Mouse (Mus musculus): ENCODE results near the gene Sall2.
"Not testable (repeated sequence)": the region's sequence is repeated elsewhere in the genome, so short reads cannot be mapped to it uniquely, and the experiment has no call there.

Sall2 gene

GRCm38 (mm10) chr14:52327910-52328812 is at the start of gene Sall2:
TSS of gene Sall2 (minus strand) at chr14:52328762.
- DNase-seq (ENCODE audit: low spot score): peak; percentile 69

DNA sequence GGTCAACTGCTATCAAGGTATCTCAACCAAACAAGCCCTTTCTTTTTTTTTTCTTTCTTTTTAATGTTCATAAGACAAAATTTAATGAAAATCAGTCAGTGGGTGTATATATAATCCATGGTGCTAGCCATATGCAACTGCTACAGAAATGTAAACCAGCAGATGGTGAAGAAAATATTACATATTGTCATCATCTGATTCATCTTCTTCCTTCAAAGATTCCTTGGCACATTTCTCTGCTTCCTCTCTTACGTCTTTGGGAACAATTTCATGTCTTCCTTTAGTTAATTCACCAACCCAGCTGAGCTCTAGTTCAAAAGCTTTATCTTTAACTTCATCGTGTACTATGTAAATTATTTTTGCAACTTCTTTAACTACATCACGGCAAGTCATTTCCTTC is 40.2 kb upstream of the Sall2 start:
- no peak for DNase-seq (ENCODE audit: low spot score)

- DNase-seq (ENCODE audit: low spot score): no peak
Observed at GRCm38 (mm10) chr14:52356308-52356707, 27.7 kb upstream of the Sall2 start, which contains the start of gene Olfr1513. TSS of gene Olfr1513 (minus strand) at chr14:52356408.

DNA sequence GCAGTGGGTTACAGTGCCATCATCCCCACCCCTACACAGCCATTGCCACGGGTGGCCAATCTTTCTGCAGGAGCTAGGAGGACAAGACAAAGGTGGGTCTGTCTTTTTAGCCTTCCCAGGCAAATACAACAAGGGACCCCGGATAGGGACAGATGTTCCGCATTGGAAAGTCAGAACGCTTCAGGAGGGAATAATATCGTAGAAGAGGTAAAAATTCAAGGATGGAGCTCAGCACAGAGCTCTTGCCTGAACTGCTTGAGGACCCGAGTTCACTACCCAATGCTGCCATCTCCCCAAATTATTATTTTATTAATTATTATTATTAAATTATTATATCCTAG is 10.9 kb upstream of the Sall2 start:
- no peak for DNase-seq (ENCODE audit: low spot score)

GRCm38 (mm10) chr14:52338751-52339511 is 10.4 kb upstream of the Sall2 start:
- DNase-seq (ENCODE audit: low spot score): peak; percentile 89

GRCm38 (mm10) chr14:52332171-52332570 is 3.6 kb upstream of the Sall2 start:
- DNase-seq (ENCODE audit: low spot score): no peak

GRCm38 (mm10) chr14:52331069-52331750 is 2.6 kb upstream of the Sall2 start:
- DNase-seq (ENCODE audit: low spot score): peak; percentile 72

DNA sequence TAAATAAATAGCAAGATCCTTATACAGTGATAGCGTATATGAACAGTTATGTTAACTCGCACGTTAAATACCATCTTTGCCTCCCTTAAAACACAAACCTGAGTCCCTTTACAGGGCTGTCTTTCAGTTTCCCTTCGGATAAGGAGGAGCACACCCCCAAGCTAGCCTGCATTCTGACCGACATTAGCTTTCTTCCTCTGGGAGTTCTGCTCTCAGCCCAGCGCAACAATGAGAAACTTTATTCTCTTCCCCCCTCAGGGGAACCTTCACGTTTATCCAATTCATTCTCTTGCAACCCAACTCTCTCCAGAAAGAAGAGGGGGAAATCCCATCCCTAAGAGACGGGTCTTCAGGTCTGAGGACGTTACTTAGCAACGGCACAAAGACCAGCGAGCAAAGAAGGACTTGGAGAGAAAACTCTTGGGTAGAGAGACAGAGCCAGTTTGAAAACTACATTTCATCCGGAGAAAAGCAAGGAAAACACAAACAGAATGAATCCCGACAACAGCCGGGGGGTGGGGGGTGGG is 1.1 kb downstream of the Sall2 start:
- peak; percentile 80 for DNase-seq (ENCODE audit: low spot score)

GRCm38 (mm10) chr14:52325890-52326289 is 2.7 kb downstream of the Sall2 start:
- peak; percentile 64 for DNase-seq (ENCODE audit: low spot score)

- no peak for DNase-seq (ENCODE audit: low spot score)
Observed at GRCm38 (mm10) chr14:52319361-52319760, 9.2 kb downstream of the Sall2 start.

- DNase-seq (ENCODE audit: low spot score): peak; percentile 79
Observed at GRCm38 (mm10) chr14:52316441-52317225, 11.9 kb downstream of the Sall2 start.

DNA sequence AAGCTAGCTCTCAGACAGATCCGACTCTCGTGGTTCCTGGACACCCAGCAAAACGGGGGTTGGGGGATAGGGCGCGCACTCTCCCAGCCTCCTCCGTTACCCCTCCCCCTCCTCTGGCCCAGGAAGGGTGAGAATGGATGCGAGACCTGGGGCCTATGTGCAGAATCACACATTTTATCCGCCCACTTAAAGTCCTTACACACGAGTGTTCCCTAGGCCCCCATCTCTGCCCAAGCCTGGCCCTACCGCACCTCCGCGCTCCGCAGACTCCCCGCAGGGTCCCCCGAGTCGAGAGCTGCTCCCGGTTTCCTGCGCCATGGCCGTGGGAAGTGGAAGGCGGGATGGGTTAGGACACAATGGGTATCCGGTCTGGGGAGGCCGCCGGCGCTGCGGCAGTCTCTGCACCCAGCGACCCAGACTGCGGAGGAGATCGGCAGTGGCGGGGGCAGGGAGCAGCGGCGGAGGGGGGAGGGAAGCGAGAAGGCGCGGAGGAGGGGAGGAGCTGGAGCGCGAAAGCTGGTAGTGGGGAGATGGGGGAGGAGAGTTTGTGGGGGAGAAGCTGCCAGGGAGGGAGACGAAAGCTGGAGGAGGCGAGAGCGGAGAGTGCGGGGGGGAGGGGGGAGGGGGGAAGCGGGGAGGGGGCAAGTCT is 12.6 kb downstream of the Sall2 start:
- DNase-seq (ENCODE audit: low spot score): peak; percentile 86

DNA sequence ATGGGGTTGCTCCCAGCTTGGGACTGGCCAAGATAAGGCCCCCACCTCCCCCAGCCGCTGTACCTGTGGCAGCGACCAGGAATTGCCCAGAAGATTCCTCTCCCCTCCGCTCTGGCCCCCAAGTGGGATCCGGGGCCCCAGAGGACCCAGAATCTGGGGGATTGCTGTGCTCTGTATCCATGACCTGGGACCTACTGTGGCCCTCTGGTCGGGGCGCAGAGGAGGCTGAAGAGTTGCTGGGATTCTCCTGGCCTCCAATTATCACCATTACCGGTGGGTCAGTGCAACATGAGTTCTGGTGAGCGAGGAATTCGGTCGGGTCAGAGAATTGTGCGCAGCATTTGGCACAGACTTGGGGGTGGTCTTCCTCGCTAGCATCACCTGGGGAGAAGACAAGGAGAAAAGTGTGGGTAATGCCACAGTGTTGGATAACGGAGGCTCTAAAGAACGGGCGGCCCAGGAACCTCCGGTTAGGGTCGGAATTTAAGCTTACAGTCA is 13.2 kb downstream of the Sall2 start:
- DNase-seq (ENCODE audit: low spot score): no peak

DNA sequence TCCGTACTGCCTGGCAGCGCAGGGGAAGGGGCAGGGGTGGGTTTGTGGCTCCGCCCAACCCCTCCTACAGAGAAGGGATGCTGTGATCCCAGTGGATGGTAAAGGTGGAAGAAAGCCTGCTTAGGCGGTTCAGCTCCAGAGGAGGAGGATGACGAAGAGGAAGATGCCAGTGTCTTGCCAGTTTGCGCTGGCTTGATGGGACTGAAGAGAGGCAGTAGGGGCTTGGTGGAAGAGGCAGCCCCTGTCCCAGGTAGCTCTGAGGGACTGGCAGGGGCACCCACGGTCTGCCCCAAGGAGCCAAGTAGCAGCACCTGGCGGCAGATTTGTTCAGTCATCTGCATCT is 13.8 kb downstream of the Sall2 start:
- DNase-seq (ENCODE audit: low spot score): no peak

GRCm38 (mm10) chr14:52313931-52314807 is 14.4 kb downstream of the Sall2 start:
- DNase-seq (ENCODE audit: low spot score): no peak

- no peak for DNase-seq (ENCODE audit: low spot score)
Observed at GRCm38 (mm10) chr14:52310906-52311305, 17.7 kb downstream of the Sall2 start.

GRCm38 (mm10) chr14:52310343-52310742 is 18.2 kb downstream of the Sall2 start:
- not testable (repeated sequence) for DNase-seq (ENCODE audit: low spot score)

DNA sequence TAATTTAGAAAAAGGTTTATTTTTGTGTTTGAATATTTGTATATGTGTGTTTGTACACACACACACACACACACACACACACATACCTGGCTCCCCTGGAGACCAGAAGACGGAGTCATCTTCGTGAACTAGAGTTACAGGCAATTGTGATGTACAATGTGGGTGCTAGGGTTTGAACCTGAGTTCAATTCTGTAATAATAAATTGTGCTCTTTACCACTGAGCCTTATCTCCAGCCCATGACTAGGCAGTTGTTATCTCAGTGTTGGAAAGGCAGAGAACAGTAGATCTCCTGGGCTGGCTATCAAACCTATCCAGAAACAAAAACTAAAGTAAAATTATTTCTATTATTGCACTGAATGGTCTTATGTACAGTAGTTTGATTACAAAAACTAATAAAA is 22.5 kb downstream of the Sall2 start:
- DNase-seq (ENCODE audit: low spot score): no peak

GRCm38 (mm10) chr14:52304644-52305271 is 23.8 kb downstream of the Sall2 start, which contains the start of gene Mettl3:
TSS of gene Mettl3 (minus strand) at chr14:52305128.
- peak; percentile 98 for DNase-seq (ENCODE audit: low spot score)
